Mouse (Mus musculus): ENCODE measurements around the gene Olfr1093. TPM values are rescaled to one million over a fixed set of nuclear protein-coding genes. Genes with fewer than 3 reads are reported as not detected.

Gene Olfr1093
- not detected in 2 replicates for polyA plus RNA-seq (2012; rRNA removed)

GRCm38 (mm10) chr2:86782179-86782578 lies at the start of gene Olfr1093:
Gene Olfr1093 (plus strand): TSS chr2:86782479.
- Histone ChIP-seq H3K4me1 (ENCODE audit: control insufficient read depth, insufficient read depth, low read length) (no peaks in the 10 kb centered on the region), H3K4me3 (replicated peaks; ENCODE audit: extremely low read depth, low read depth, low read length) (no peak within 1 kb of the TSS)
- 60% methylated on average over 2 of the region's 2 CpGs for WGBS
- no peak for DNase-seq
- no peak for TF ChIP-seq CTCF (IDR thresholded peaks at IDR 0.05; ENCODE audit: insufficient read depth, low read length)
- no peak for TF ChIP-seq POLR2A (IDR thresholded peaks at IDR 0.05; ENCODE audit: borderline replicate concordance, extremely low read depth, low read depth, low read length)

GRCm38 (mm10) chr2:86733601-86734000 lies 48.7 kb upstream of the Olfr1093 start, which contains the start of gene Olfr1089:
Gene Olfr1089 (minus strand): TSS chr2:86733701.
- no peak for DNase-seq
- H3K4me1 ChIP-seq (ENCODE audit: control insufficient read depth, insufficient read depth, low read length), result no peaks in the 10 kb centered on the region
- TF ChIP-seq POLR2A (IDR thresholded peaks at IDR 0.05; ENCODE audit: borderline replicate concordance, extremely low read depth, low read depth, low read length) (no peak), CTCF (IDR thresholded peaks at IDR 0.05; ENCODE audit: insufficient read depth, low read length) (no peak)
- H3K4me3 ChIP-seq (replicated peaks; ENCODE audit: extremely low read depth, low read depth, low read length), result no peak within 1 kb of the TSS

- DNase-seq, result no peak
- TF ChIP-seq POLR2A (IDR thresholded peaks at IDR 0.05; ENCODE audit: borderline replicate concordance, extremely low read depth, low read depth, low read length), result no peak
- TF ChIP-seq CTCF (IDR thresholded peaks at IDR 0.05; ENCODE audit: insufficient read depth, low read length), result no peak
- H3K4me1 ChIP-seq (ENCODE audit: control insufficient read depth, insufficient read depth, low read length), result no peaks in the 10 kb centered on the region
- no peak within 1 kb of the TSS for H3K4me3 ChIP-seq (replicated peaks; ENCODE audit: extremely low read depth, low read depth, low read length)
- 80% methylated on average over 1 of the region's 1 CpGs for WGBS
Measured at GRCm38 (mm10) chr2:86758893-86759292, 23.4 kb upstream of the Olfr1093 start, which contains the start of gene Olfr1090. Gene Olfr1090 (minus strand): TSS chr2:86758993.

GRCm38 (mm10) chr2:86761050-86761449 lies 21.2 kb upstream of the Olfr1093 start:
- no peak for DNase-seq
- 97% methylated on average over 6 of the region's 6 CpGs for WGBS
- Histone ChIP-seq H3K4me1 (ENCODE audit: control insufficient read depth, insufficient read depth, low read length) (no peaks in the 10 kb centered on the region), H3K4me3 (replicated peaks; ENCODE audit: extremely low read depth, low read depth, low read length) (no peak overlapping the region)
- TF ChIP-seq POLR2A (IDR thresholded peaks at IDR 0.05; ENCODE audit: borderline replicate concordance, extremely low read depth, low read depth, low read length), result no peak

- Histone ChIP-seq H3K4me1 (ENCODE audit: control insufficient read depth, insufficient read depth, low read length) (no peaks in the 10 kb centered on the region), H3K4me3 (replicated peaks; ENCODE audit: extremely low read depth, low read depth, low read length) (no peak within 1 kb of the TSS)
- no peak for TF ChIP-seq POLR2A (IDR thresholded peaks at IDR 0.05; ENCODE audit: borderline replicate concordance, extremely low read depth, low read depth, low read length)
- TF ChIP-seq CTCF (IDR thresholded peaks at IDR 0.05; ENCODE audit: insufficient read depth, low read length), result no peak
- DNase-seq, result no peak
Measured at GRCm38 (mm10) chr2:86809918-86810317, 27.6 kb downstream of the Olfr1093 start, which contains the start of gene Olfr141. Gene Olfr141 (minus strand): TSS chr2:86810018.

GRCm38 (mm10) chr2:86824363-86824762 lies 42.1 kb downstream of the Olfr1093 start, which contains the start of gene Olfr1094:
Gene Olfr1094 (plus strand): TSS chr2:86824663.
- no peak within 1 kb of the TSS for H3K4me3 ChIP-seq (replicated peaks; ENCODE audit: extremely low read depth, low read depth, low read length)
- H3K4me1 ChIP-seq (ENCODE audit: control insufficient read depth, insufficient read depth, low read length), result no peaks in the 10 kb centered on the region
- DNase-seq, result no peak
- TF ChIP-seq POLR2A (IDR thresholded peaks at IDR 0.05; ENCODE audit: borderline replicate concordance, extremely low read depth, low read depth, low read length), result no peak

Other genes starting within 250 kb of the Olfr1093 start
- not detected in 2 replicates for gene Olfr1079, start 240.0 kb upstream of the Olfr1093 start, polyA plus RNA-seq (2012; rRNA removed)
- not detected in 2 replicates for gene Olfr1080, start 224.2 kb upstream of the Olfr1093 start, polyA plus RNA-seq (2012; rRNA removed)
- not detected in 2 replicates for gene Olfr1082, start 183.5 kb upstream of the Olfr1093 start, polyA plus RNA-seq (2012; rRNA removed)
- not detected in 2 replicates for gene Olfr1084, start 142.8 kb upstream of the Olfr1093 start, polyA plus RNA-seq (2012; rRNA removed)
- not detected in 2 replicates for gene Olfr1085, start 120.5 kb upstream of the Olfr1093 start, polyA plus RNA-seq (2012; rRNA removed)
- gene Olfr1086, start 102.4 kb upstream of the Olfr1093 start, polyA plus RNA-seq (2012; rRNA removed), result not detected in 2 replicates
- not detected in 2 replicates for gene Olfr1087, start 84.1 kb upstream of the Olfr1093 start, polyA plus RNA-seq (2012; rRNA removed)
- gene Olfr1089, start 48.8 kb upstream of the Olfr1093 start, polyA plus RNA-seq (2012; rRNA removed), result not detected in 2 replicates
- not detected in 2 replicates for gene Olfr1090, start 23.5 kb upstream of the Olfr1093 start, polyA plus RNA-seq (2012; rRNA removed)
- gene Olfr141, start 27.5 kb downstream of the Olfr1093 start, polyA plus RNA-seq (2012; rRNA removed), result not detected in 2 replicates
- gene Olfr1094, start 42.2 kb downstream of the Olfr1093 start, polyA plus RNA-seq (2012; rRNA removed), result not detected in 2 replicates
- gene Olfr1095, start 69.2 kb downstream of the Olfr1093 start, polyA plus RNA-seq (2012; rRNA removed), result not detected in 2 replicates
- not detected in 2 replicates for gene Gm13723, start 92.3 kb downstream of the Olfr1093 start, polyA plus RNA-seq (2012; rRNA removed)
- not detected in 2 replicates for gene Olfr1097, start 109.7 kb downstream of the Olfr1093 start, polyA plus RNA-seq (2012; rRNA removed)
- not detected in 2 replicates for gene Olfr1098, start 142.1 kb downstream of the Olfr1093 start, polyA plus RNA-seq (2012; rRNA removed)
- not detected in 2 replicates for gene Olfr1099, start 178.2 kb downstream of the Olfr1093 start, polyA plus RNA-seq (2012; rRNA removed)
- not detected in 2 replicates for gene Olfr1100, start 197.5 kb downstream of the Olfr1093 start, polyA plus RNA-seq (2012; rRNA removed)
- gene Olfr1101, start 208.7 kb downstream of the Olfr1093 start, polyA plus RNA-seq (2012; rRNA removed), result not detected in 2 replicates
- not detected in 2 replicates for gene Olfr1102, start 215.9 kb downstream of the Olfr1093 start, polyA plus RNA-seq (2012; rRNA removed)
- gene Olfr1104, start 244.6 kb downstream of the Olfr1093 start, polyA plus RNA-seq (2012; rRNA removed), result not detected in 2 replicates